Mouse (Mus musculus) erythroblast, embryonic 14.5 days (primary cell): ENCODE data around the gene Mical3. TPM values are rescaled to one million over a fixed set of nuclear protein-coding genes. Genes with fewer than 3 reads are reported as not detected.

Source experiments
- H3K27me3 ChIP-seq: 2 replicates; pipeline ENCODE4 v1.6.1; 2012; ENCODE audit warnings: inconsistent platforms; ENCODE audit not compliant: control insufficient read depth
- H3K36me3 ChIP-seq: 2 replicates; pipeline ENCODE4 v1.6.1; 2012; ENCODE audit warnings: mild to moderate bottlenecking, inconsistent platforms; ENCODE audit not compliant: control insufficient read depth
- H3K4me1 ChIP-seq: 2 replicates; pipeline ENCODE4 v1.6.1; 2012; ENCODE audit warnings: inconsistent platforms; ENCODE audit not compliant: control insufficient read depth
- H3K4me3 ChIP-seq: replicated peaks from 2 replicates; pipeline ENCODE3; 2012; ENCODE audit warnings: moderate library complexity, mild to moderate bottlenecking, inconsistent platforms
- H3K9me3 ChIP-seq: 2 replicates; pipeline ENCODE4 v1.6.1; 2012; ENCODE audit warnings: low read length, inconsistent platforms, mixed read lengths; ENCODE audit not compliant: control insufficient read depth
- GATA1 ChIP-seq: IDR thresholded peaks from 2 replicates; pipeline ENCODE4 v1.6.1; 2012; ENCODE audit warnings: low read length, inconsistent platforms, mixed read lengths
- TAL1 ChIP-seq: IDR thresholded peaks from 3 replicates; pipeline ENCODE4 v1.6.1; 2012; ENCODE audit warnings: low read length, inconsistent platforms, mixed read lengths
- polyA plus RNA-seq: library from polyadenylated mRNA; stranded (reverse); fragments of >175 nt; gene quantifications from 2 replicates; pipeline ENCODE4 v1.2.3, GENCODE M21; 2012

Gene Mical3
- polyA plus RNA-seq, 1 experiment = 11.0 TPM

DNA sequence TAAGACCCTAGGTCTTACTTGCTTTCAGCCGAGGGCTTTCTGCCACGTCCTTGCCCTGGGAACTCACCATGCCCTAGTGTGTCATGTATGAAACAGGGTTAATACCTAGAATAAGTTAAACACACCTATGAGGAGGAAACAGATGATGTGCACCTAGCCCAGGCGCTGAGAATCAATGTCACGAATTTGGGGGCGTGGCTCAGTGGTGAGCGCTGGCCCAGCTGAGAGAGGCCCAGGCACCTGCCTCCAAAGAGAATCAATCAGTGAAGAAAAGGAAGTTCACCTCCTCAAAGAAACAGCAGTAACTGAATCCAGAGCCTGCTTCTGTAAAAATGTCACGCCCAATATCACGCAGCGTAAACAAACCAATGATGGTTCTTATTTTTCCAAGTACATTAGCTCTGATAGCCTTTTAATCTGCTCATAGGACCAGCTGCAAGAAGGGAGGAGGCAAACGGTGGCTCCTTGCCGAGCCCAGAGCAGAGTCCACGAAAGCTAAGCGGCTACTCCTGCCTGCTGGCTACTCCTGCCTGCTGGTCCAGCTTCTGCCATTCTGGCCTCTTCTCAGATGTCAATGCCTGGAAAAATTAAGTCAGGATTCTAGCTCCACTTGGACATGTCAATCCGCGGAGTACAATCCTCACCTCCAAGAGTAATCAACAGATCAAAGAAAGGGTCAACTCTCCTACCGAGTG, 23.9 kb downstream of the Mical3 start:
- no peaks in the 10 kb centered on the region for H3K27me3 ChIP-seq
- peaks cover 89% of the 10 kb centered on the region for H3K4me1 ChIP-seq
- no peaks in the 10 kb centered on the region for H3K9me3 ChIP-seq
- H3K4me3 ChIP-seq = peak overlapping the region; percentile 99
- TF ChIP-seq GATA1 (no peak), TAL1 (no peak)
- H3K36me3 ChIP-seq = peaks cover 60% of the 10 kb centered on the region

DNA sequence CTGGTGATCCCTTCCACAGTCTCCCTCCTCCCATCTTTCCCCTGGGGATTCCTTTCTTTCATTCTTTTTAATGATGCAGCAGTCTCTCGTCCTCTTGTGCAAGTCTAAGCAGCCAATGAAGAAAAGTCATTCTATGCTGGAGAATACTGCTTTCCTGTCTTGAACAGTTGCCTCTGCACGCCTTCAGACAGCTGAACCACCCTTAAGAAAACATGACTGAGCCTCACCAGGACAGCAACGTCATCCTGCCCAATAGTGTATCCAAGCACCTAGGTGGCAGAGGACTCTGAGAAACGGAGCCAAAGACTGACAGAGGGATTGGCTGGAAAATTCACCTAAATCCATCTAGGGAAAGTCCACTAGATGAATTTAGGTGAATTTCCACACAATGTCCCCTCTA, 25.1 kb downstream of the Mical3 start:
- no peak overlapping the region for H3K4me3 ChIP-seq
- H3K27me3 ChIP-seq = no peaks in the 10 kb centered on the region
- no peaks in the 10 kb centered on the region for H3K9me3 ChIP-seq
- TF ChIP-seq GATA1 = no peak
- no peak for TF ChIP-seq TAL1
- H3K36me3 ChIP-seq = peaks cover 72% of the 10 kb centered on the region
- H3K4me1 ChIP-seq = peaks cover 89% of the 10 kb centered on the region

GRCm38 (mm10) chr6:121103406-121104171, 27.2 kb downstream of the Mical3 start:
- no peak overlapping the region for H3K4me3 ChIP-seq
- H3K9me3 ChIP-seq = no peaks in the 10 kb centered on the region
- peaks cover 91% of the 10 kb centered on the region for H3K36me3 ChIP-seq
- H3K27me3 ChIP-seq = no peaks in the 10 kb centered on the region
- TF ChIP-seq GATA1 (no peak), TAL1 (no peak)
- H3K4me1 ChIP-seq = peaks cover 97% of the 10 kb centered on the region

- TF ChIP-seq TAL1 = no peak
- no peak for TF ChIP-seq GATA1
- Histone ChIP-seq H3K36me3 (peaks cover 97% of the 10 kb centered on the region), H3K4me1 (peaks cover 97% of the 10 kb centered on the region), H3K4me3 (no peak overlapping the region), H3K9me3 (no peaks in the 10 kb centered on the region), H3K27me3 (no peaks in the 10 kb centered on the region)
Observed at GRCm38 (mm10) chr6:121102941-121103340, 27.9 kb downstream of the Mical3 start.

GRCm38 (mm10) chr6:121102084-121102483, 28.7 kb downstream of the Mical3 start:
- Histone ChIP-seq H3K27me3 (no peaks in the 10 kb centered on the region), H3K36me3 (peaks cover 97% of the 10 kb centered on the region), H3K9me3 (no peaks in the 10 kb centered on the region), H3K4me3 (no peak overlapping the region), H3K4me1 (peaks cover 97% of the 10 kb centered on the region)
- TF ChIP-seq TAL1 (no peak), GATA1 (no peak)

DNA sequence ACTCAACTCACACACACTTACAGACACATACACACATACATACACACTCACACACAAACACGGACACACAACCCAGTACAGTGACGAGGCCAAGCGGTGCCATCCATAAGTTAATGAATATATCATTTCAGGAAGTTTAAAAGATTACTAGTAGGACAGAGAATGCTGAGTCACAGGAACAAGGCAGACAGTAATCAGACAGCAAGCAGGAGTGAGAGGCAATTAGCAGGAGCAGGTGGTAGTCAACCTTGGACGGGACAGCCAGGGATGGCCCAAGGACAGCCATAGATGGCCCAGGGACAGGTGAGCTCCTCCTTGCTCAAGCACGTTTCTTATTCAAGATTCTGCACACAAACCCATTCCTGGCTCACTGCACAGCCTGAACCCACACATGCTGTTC, 29.6 kb downstream of the Mical3 start:
- H3K9me3 ChIP-seq = no peaks in the 10 kb centered on the region
- H3K27me3 ChIP-seq = no peaks in the 10 kb centered on the region
- peaks cover 98% of the 10 kb centered on the region for H3K4me1 ChIP-seq
- peaks cover 97% of the 10 kb centered on the region for H3K36me3 ChIP-seq
- peak overlapping the region; percentile 37 for H3K4me3 ChIP-seq
- peak; percentile 61 for TF ChIP-seq TAL1
- TF ChIP-seq GATA1 = no peak

DNA sequence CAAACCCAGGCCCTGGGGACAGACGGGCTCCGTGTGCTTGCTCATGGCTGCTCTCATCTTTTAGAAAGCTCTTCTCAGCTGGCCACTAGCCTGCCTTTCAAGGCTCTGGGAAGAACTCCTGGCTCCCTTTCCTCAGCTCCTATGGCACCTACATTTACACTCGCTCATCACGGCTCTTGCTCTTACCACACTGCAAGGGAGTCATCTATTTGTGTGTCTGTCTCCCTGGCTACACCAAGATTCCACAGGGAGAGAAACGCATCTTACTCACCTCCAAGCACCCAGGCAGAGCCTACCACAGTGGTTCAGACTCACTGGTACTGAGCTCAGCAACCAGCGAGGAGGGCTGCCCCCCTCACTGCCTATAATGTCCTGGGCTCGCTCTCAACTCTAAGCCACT, 31.0 kb downstream of the Mical3 start:
- Histone ChIP-seq H3K36me3 (peaks cover 95% of the 10 kb centered on the region), H3K9me3 (no peaks in the 10 kb centered on the region), H3K27me3 (no peaks in the 10 kb centered on the region), H3K4me3 (no peak overlapping the region), H3K4me1 (peaks cover 99% of the 10 kb centered on the region)
- TF ChIP-seq TAL1 (no peak), GATA1 (no peak)

DNA sequence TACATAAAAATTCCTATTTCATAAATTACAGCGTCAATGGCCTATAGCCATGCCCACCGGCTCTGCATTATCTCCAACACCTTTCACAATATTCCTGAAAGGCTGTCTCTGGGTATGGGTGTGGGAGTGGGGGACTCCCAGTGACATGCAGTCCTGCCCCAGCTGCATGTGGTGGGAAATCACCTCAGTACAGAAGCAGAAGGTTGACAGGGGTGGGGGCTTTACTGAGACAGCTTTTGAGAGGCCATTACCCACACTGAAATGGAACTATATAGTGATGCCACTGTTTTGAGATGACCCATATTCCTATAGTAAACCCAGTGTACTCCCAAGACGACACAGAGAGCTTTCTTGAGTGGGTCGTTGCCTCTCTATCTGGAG, 31.6 kb downstream of the Mical3 start:
- no peak overlapping the region for H3K4me3 ChIP-seq
- no peak for TF ChIP-seq GATA1
- TF ChIP-seq TAL1 = no peak
- H3K27me3 ChIP-seq = no peaks in the 10 kb centered on the region
- peaks cover 91% of the 10 kb centered on the region for H3K36me3 ChIP-seq
- peaks cover 98% of the 10 kb centered on the region for H3K4me1 ChIP-seq
- no peaks in the 10 kb centered on the region for H3K9me3 ChIP-seq

GRCm38 (mm10) chr6:121098511-121099227, 32.1 kb downstream of the Mical3 start:
- TF ChIP-seq GATA1 = no peak
- no peak for TF ChIP-seq TAL1
- Histone ChIP-seq H3K27me3 (no peaks in the 10 kb centered on the region), H3K4me3 (peak overlapping the region; percentile 13), H3K9me3 (no peaks in the 10 kb centered on the region), H3K36me3 (peaks cover 85% of the 10 kb centered on the region), H3K4me1 (peaks cover 98% of the 10 kb centered on the region)
